Mouse (Mus musculus) bone marrow macrophage, adult 2 months (primary cell): ENCODE results near the gene Gm42688. TPM values are rescaled to one million over a fixed set of nuclear protein-coding genes. Genes with fewer than 3 reads are reported as not detected.

ENCODE experiments used
- H3K27ac ChIP-seq: 2 replicates; pipeline ENCODE4 v1.5.1; 2012; ENCODE audit warnings: low read depth, low read length; ENCODE audit not compliant: insufficient read depth
- H3K4me1 ChIP-seq: 2 replicates; pipeline ENCODE4 v1.6.1; 2012; ENCODE audit warnings: low read length; ENCODE audit not compliant: control insufficient read depth, insufficient read depth
- H3K4me3 ChIP-seq: 2 replicates; pipeline ENCODE4 v1.5.1; 2012; ENCODE audit warnings: mild to moderate bottlenecking, low read length, moderate library complexity; ENCODE audit not compliant: insufficient read depth
- CTCF ChIP-seq: IDR thresholded peaks from 2 replicates; pipeline ENCODE4 v1.5.1; 2012; ENCODE audit warnings: low read depth, mild to moderate bottlenecking, low read length, moderate library complexity
- POLR2A ChIP-seq: IDR thresholded peaks from 2 replicates; pipeline ENCODE4 v1.6.1; 2012; ENCODE audit warnings: mild to moderate bottlenecking, low read depth, low read length, borderline replicate concordance
- polyA plus RNA-seq: library from polyadenylated mRNA; stranded (reverse); fragments of >200 nt; gene quantifications from 2 replicates; pipeline ENCODE4 v1.2.4, GENCODE M21; 2012; ENCODE audit not compliant: missing spikeins, insufficient read depth, insufficient read length

Gene Gm42688
- 5.5 and 6.1 TPM in 2 replicates for polyA plus RNA-seq

DNA sequence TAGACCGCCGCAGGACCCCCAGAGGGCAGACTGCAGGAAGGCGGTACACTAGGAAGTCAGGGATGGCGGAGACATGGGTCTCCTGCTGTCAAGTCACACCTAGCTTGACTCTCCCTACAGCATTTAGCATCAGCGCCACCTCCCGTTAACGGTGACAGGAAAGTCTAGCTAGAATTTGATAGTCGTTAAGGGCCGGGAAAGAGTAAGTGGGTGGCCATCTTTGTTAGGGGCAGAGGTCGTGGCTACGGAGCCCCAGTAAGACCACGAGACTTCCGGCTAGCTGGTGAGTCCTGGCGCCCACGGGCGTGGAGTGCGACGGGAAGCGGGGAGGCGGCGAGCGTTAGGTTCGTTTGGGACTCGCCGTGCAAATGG lies at the start of gene Gm42688, which contains the start of gene Ccdc142:
Gene Gm42688, plus strand, starts transcription at position 302 of the 372 bp plus-strand sequence.
Gene Ccdc142, plus strand, starts transcription at position 286 of the 372 bp plus-strand sequence.
- Histone ChIP-seq H3K4me3 (peak within 1 kb of the TSS; percentile 87), H3K4me1 (peaks cover 10% of the 10 kb centered on the region), H3K27ac (peak within 1 kb of the TSS; percentile 76)
- no peak for TF ChIP-seq POLR2A
- peak; percentile 64 for TF ChIP-seq CTCF

DNA sequence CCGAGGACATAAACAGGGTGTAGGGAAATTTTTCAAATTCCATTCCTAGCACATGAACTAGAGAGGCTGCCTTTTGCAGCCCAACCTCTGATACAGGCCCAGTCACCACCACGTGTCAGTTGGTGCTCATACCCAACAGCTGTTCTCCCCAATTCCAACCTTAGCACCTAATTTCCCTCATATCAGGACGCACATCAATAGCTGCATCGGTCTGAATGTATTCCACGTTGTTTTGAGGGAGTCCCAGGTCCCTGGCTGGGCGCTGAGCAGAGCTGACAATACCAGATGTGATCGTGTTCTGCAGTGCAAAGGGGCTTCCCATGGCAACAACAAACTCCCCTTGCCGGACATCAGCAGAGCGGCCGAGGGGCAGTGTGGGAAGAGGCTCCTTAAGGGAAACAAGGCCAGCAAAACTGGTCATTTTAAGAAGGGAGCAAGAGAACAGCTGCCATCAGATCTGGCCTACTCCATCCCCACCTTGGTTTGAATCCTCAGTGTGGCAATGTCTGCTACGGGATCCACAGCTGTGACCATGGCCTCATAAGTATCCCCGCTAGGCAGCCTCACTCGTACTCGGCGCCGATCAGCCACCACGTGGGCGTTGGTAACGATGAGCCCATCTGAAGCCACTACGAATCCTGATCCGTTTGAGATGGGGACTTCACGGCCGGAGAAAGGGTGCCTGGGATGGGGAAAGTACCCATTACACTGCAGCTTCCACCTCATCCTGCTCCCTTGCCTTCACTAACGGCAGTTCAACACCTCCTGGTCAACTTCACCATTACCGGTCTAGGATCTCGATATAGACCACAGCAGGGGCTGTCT lies 48.1 kb upstream of the Gm42688 start:
- peak overlapping the region; percentile 68 for H3K27ac ChIP-seq
- peak overlapping the region; percentile 86 for H3K4me3 ChIP-seq
- no peak for TF ChIP-seq POLR2A
- peak; percentile 4; the same call in 1 of the 2 replicates for TF ChIP-seq CTCF
- H3K4me1 ChIP-seq = 0 out of 2 replicates have a peak, but pooled peaks cover 5% of the 10 kb centered on the region

DNA sequence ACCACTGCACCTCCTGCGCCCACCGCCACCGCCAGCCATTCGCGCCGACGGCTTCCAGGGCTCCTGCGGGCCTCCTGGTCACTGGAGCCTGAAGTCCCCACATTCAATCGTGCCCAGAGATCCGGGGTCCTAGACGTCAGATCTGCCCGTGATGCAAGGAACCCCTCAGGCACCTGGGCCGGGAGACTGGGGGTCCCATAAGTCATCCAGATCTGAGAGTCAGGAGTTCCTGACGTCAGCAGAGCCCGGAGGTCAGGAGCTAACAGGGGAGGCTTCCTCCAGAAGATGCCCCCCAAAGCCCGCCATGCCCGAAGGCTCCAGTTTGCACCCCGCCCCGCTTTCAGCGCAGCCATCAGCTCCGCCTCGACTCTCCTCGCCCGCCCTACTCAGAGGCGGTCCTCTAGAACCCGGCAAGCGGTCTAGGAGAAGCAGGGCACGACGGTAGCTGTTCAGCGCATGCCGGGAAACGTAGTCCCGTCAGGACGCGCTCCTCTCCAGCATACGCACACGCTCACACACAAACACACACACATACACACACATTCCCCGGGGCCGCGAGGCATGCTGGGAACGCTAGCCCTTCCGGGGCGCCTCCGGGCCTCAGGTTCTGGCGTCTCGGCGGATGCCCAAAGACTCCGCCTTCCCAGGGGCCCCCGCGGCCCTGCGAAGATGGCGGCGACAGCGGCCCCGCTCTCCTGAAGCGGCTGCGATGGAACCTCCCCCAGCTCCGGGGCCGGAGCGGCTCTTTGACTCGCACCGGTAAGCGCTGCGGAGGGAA lies 47.2 kb upstream of the Gm42688 start, which contains the start of gene Aup1:
Gene Aup1, plus strand, starts transcription at position 448 of the 778 bp plus-strand sequence.
- no peak for TF ChIP-seq CTCF
- no peak for TF ChIP-seq POLR2A
- Histone ChIP-seq H3K27ac (peak within 1 kb of the TSS; percentile 69), H3K4me3 (peak within 1 kb of the TSS; percentile 86), H3K4me1 (0 out of 2 replicates have a peak, but pooled peaks cover 5% of the 10 kb centered on the region)

DNA sequence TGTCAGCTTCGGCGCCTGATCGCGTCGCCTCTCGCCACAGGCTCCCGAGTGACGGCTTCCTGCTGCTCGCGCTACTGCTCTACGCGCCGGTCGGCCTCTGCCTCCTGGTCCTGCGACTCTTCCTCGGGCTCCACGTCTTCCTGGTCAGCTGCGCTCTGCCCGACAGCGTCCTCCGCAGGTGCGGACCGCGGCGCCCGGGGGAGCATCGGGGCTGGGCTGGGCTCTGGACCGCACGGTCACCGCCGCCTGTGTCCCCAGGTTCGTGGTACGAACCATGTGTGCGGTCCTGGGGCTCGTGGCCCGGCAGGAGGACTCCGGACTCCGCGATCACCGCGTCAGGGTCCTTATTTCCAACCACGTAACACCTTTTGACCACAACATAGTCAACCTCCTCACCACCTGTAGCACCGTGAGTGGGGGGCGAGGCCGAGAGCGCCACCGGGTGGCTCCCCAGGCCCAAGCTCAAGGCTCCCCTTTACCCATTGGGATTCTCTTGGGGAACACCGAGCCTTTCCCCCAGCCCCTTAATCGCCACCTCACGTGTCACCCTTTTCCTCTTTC lies 46.5 kb upstream of the Gm42688 start, which contains the start of gene Htra2:
Gene Htra2, minus strand, starts transcription at position 403 of the 561 bp plus-strand sequence.
- 0 out of 2 replicates have a peak, but pooled peaks cover 5% of the 10 kb centered on the region for H3K4me1 ChIP-seq
- H3K4me3 ChIP-seq = peak within 1 kb of the TSS; percentile 86
- peak within 1 kb of the TSS; percentile 69 for H3K27ac ChIP-seq
- no peak for TF ChIP-seq POLR2A
- peak; percentile 40 for TF ChIP-seq CTCF

DNA sequence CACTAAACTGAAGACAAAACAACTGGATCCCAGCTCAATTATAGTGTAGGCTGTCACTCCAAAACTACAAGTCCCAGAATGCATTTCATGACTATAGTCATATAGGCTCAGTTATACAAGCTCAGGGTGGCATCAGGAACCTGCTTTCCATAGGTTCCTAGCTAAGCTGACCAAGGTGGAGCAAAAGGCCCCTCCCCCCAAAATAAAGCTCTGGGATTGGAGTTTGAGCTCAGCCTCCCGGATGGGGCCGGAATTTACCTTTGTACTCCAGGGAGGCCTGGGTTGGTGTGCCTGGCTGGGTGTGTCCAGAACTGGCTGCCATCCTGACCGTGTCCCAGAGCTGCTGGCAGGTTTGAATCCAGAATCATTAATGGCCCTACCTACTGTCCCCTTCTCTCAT lies 43.6 kb upstream of the Gm42688 start, which contains the start of gene Dqx1:
Gene Dqx1, plus strand, starts transcription at position 55 of the 400 bp plus-strand sequence.
- TF ChIP-seq CTCF = no peak
- no peak for TF ChIP-seq POLR2A
- Histone ChIP-seq H3K4me1 (no peaks in the 10 kb centered on the region), H3K4me3 (no peak within 1 kb of the TSS), H3K27ac (no peak within 1 kb of the TSS)

DNA sequence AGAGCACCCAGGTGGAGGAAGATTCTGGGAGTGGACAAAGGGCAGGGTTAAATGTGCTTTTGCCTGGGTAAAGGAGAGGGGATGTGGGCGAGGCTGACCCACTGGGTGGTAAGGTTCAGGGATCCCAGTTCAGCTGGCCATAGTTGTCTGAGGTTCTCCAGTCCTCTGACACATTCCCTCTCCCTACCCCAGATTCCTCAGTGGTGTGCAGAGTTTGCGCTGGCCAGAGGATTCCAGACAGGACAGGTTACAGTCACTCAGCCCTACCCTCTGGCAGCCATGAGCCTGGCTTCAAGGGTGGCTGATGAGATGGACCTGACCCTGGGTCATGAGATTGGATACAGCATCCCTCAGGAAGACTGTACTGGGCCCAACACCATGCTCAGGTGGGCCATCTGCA lies 42.7 kb upstream of the Gm42688 start:
- Histone ChIP-seq H3K4me1 (no peaks in the 10 kb centered on the region), H3K27ac (no peak overlapping the region), H3K4me3 (no peak overlapping the region)
- no peak for TF ChIP-seq CTCF
- TF ChIP-seq POLR2A = no peak

DNA sequence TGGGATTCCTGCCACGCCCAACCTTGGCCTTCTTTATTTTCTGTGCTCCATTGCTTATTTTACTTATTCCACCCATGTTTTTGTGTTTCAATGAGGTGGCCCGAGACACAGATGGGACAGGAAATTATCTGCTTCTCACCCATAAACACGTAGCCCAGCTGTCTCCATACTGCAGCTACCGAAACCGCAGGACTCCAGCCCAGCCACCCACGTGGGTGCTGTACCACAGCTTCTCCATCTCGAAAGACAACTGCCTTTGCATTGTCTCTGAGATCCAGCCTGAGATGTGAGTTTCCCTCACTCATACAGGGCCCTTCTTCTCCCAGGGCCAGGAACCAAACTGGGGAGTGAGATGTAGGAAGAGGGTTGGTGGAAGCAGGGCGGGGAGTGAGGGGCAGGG lies 35.4 kb upstream of the Gm42688 start:
- Histone ChIP-seq H3K27ac (no peak overlapping the region), H3K4me1 (peaks cover 3% of the 10 kb centered on the region; the same call in 1 of the 2 replicates), H3K4me3 (no peak overlapping the region)
- TF ChIP-seq POLR2A = no peak
- TF ChIP-seq CTCF = no peak

DNA sequence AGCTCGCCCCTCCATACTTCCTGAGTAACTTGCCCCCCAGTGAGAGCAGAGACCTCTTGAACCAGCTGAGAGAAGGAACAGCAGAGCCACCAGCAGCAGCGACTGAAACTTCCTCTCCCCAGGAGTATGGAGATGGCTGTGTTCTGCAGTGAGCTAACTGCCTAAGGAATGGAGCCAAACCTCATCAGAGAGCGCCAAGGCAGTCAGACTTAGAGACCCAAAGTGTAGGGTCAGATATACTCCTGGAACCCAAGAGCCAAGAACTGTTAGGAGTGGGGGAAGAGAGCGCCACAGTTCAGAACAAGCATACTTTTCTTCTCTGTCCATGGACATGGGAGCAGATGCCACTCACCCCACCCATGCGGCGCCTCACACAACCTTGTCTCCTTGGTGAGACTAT lies 35.0 kb upstream of the Gm42688 start:
- no peak for TF ChIP-seq CTCF
- TF ChIP-seq POLR2A = 0 out of 2 replicates have a peak, but pooled peaks have one; percentile 37
- H3K4me1 ChIP-seq = peaks cover 3% of the 10 kb centered on the region; the same call in 1 of the 2 replicates
- H3K4me3 ChIP-seq = no peak overlapping the region
- H3K27ac ChIP-seq = no peak overlapping the region

DNA sequence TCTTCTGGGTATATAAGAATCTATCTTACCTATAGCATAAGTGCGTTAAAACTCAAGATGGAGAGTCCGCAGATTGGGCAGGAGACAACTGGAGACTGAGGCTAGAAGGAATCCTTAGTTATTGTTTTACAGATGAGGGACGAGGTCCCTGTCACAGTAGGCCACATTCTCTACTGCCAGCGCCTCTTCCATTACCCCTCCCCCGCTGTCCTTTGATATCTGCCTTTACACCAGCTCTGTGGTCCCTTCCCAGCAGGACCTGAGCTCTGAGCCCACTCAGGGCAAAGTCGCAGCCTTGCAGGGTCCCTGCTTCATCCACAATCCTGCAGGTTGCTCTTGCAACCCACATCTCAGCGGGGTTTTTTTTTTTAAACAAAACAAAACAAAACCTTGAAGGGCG lies 33.2 kb upstream of the Gm42688 start:
- TF ChIP-seq CTCF (no peak), POLR2A (no peak)
- no peak overlapping the region for H3K27ac ChIP-seq
- no peak overlapping the region for H3K4me3 ChIP-seq
- H3K4me1 ChIP-seq = peaks cover 3% of the 10 kb centered on the region; the same call in 1 of the 2 replicates
